In the genomic region with DNA sequence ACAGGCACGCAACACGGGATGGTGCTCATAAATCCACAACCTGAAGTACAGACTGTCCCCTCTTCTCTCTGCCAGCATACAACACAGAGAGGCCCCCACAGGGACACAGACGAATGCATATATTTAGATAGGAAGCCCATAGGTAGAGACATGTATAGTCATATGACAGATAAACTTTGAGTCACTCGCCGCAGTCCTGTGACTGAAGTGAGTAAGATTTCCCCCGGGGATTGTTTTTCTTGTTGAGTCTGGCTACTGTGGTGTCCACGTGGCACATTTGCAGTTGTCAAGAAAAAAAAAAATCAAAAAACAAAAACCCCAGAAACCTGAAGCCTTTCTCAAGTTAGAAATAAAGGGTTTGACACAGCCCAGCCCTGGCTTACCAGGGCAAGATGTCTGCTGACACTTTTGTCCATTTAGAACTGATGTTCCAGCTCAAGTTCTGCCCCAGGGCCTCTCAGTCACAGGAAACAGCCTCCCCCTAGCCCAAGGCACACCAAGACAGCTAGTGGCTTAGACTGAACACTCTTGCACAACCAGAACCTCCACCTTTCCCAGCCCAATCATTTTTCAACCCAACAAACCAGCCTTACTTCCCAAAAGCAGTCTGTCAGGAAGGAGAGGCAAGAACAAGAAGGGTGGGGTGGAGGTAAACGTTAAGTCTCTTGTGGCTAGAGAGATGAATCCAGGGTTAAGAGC, we compare ENCODE assay signal across 9 mouse cellular contexts. TPM values are rescaled to one million over a fixed set of nuclear protein-coding genes. Genes with fewer than 3 reads are reported as not detected.
DNase-seq lines count a peak whose midpoint lies in the region; ATAC-seq and TF ChIP-seq lines count a peak whose summit lies in the region.
"Had no signal": no experiment of that assay in that cellular context is flagged by ENCODE, and none has a peak within 500 bp of the region (broad histone marks: within the 10 kb centered on the region; RNA-seq: fewer than 3 reads in every experiment).

No protein-coding gene starts in this region.

- peak overlapping the region; percentile 46; the same call in 1 of the 2 replicates for H3K27ac ChIP-seq in gastrocnemius, adult 2 months
- H3K27ac ChIP-seq in liver, embryonic 12.5 days, result peak overlapping the region; percentile 64

- peak; percentile 35 for ATAC-seq in Patski
- peak; percentile 54; the same call in 1 of the 2 replicates for ATAC-seq in liver, embryonic 12.5 days
- no peak for ATAC-seq in erythroblast, adult 5-6 weeks (replicated peaks; ENCODE audit: low FRiP score, poor library complexity, severe bottlenecking)

- WGBS in liver, embryonic 12.5 days (ENCODE audit: insufficient replicate concordance), result 15% methylated on average over 8 of the region's 8 CpGs

- H3K27me3 ChIP-seq in Patski, result no peaks in the 10 kb centered on the region
- H3K27me3 ChIP-seq in liver, embryonic 12.5 days (replicated peaks), result no peaks in the 10 kb centered on the region

- no peak overlapping the region for H3K4me3 ChIP-seq in gastrocnemius, adult 2 months
- H3K4me3 ChIP-seq in liver, embryonic 12.5 days, result no peak overlapping the region; the same call in 1 of the 2 replicates

- H3K4me1 ChIP-seq in liver, embryonic 12.5 days, result peaks cover 44% of the 10 kb centered on the region

- H3K9ac ChIP-seq in liver, embryonic 12.5 days, result no peak overlapping the region

- intact Hi-C loops in gastrocnemius, adult 2 months (cut with DNase I), result no loop called here

- no peak for DNase-seq in gastrocnemius, adult 2 months
- no peak for DNase-seq in gastrocnemius, postnatal 25 days
- peak; percentile 55 for DNase-seq in 3134 (ENCODE audit: extremely low read depth, insufficient read length, low spot score)
- no peak for DNase-seq in Patski (ENCODE audit: low read depth, low spot score)
- DNase-seq in urinary bladder, postnatal 4 days (ENCODE audit: low spot score in 2 of 2), result no peak
- DNase-seq in cerebellum, adult 11 months, result no peak
- DNase-seq: cerebellum, adult 18-20 months had no signal

- POLR2A ChIA-PET in Patski (lab: Charles Lee), result no interaction called here

- H3K9me3 ChIP-seq in liver, embryonic 12.5 days (replicated peaks), result no peaks in the 10 kb centered on the region

- no peaks in the 10 kb centered on the region for H3K36me3 ChIP-seq in liver, embryonic 12.5 days

- in situ Hi-C loops in Patski (cut with MboI; ENCODE audit: low pct_unique_long_range_greater_than_20kb), result loop anchor here (5.0 kb wide), 1 partner anchor 35 kb away; no protein-coding TSS in a partner anchor

- CTCF ChIA-PET in Patski (lab: Charles Lee), result no interaction called here

- no peak for TF ChIP-seq CTCF in gastrocnemius, adult 2 months (IDR thresholded peaks at IDR 0.05)
- no peak for TF ChIP-seq CTCF in Patski (IDR thresholded peaks at IDR 0.05)

- peak overlapping the region; percentile 59 for H3K4me2 ChIP-seq in liver, embryonic 12.5 days

RNA-seq across cellular contexts. Expression of gene Smu1, which starts 24.2 kb away (rescaled TPM):
- total RNA-seq in gastrocnemius, adult 2 months (2021), result 10 to 100 TPM; 33.1 to 34.2 TPM
- 10 to 100 TPM; 25.3 to 26.2 TPM for total RNA-seq in gastrocnemius, postnatal 25 days (2021)
- 56.5 TPM for polyA plus RNA-seq in Patski (2021)
- polyA plus RNA-seq in liver, embryonic 12.5 days (2016; fragmentation: Nextera tagmentation; extraction: Ambion mirVana), result 107 and 112 TPM in 2 replicates
- total RNA-seq in erythroblast, adult 5-6 weeks (2015; ENCODE audit: low replicate concordance), result 19.0 and 23.8 TPM in 2 replicates
- 24.4 and 30.8 TPM in 2 replicates for total RNA-seq in erythroblast, adult 5-6 weeks (2017; ENCODE audit: low replicate concordance)

RNA-seq across cellular contexts. Expression of gene Dnaja1, which starts 60.0 kb away (rescaled TPM):
- 10 to 100 TPM; 42.7 to 77.1 TPM for total RNA-seq in gastrocnemius, adult 2 months (2021)
- 10 to 100 TPM; 44.5 to 50.1 TPM for total RNA-seq in gastrocnemius, postnatal 25 days (2021)
- polyA plus RNA-seq in Patski (2021), result 162 TPM
- 245 and 261 TPM in 2 replicates for polyA plus RNA-seq in liver, embryonic 12.5 days (2016; fragmentation: Nextera tagmentation; extraction: Ambion mirVana)
- 36.1 and 39.5 TPM in 2 replicates for total RNA-seq in erythroblast, adult 5-6 weeks (2015; ENCODE audit: low replicate concordance)
- total RNA-seq in erythroblast, adult 5-6 weeks (2017; ENCODE audit: low replicate concordance), result 45.3 and 78.4 TPM in 2 replicates
